Mouse (Mus musculus): ENCODE measurements around the gene Sh3pxd2a. TPM values are rescaled to one million over a fixed set of nuclear protein-coding genes. Genes with fewer than 3 reads are reported as not detected.

Sh3pxd2a gene
- total RNA-seq, 2 experiments from 2014 or later = 35.5 to 36.6 TPM

DNA sequence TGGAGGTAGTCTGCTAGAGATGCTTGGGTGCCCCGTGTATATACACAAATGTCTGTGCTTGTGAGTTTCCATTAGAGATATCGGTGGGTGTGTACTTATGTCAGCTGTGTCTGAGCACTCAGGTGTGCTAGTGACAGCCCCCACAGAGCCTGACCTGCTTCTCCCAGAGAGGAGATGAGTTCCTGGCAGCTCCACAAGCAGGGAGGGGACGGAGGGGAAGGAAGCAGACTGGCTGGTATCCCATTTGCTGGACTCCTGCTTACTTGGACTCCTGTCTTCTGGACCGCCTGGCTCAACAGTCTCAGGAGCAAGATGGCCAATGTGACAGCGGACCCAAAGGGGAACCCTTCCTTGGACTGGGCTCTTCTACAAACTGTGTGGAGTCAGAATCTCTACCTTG is 234.7 kb downstream of the Sh3pxd2a start:
- peak; percentile 44 to 47 for DNase-seq
- intact Hi-C loops (cut with DNase I) = no loop called here

DNA sequence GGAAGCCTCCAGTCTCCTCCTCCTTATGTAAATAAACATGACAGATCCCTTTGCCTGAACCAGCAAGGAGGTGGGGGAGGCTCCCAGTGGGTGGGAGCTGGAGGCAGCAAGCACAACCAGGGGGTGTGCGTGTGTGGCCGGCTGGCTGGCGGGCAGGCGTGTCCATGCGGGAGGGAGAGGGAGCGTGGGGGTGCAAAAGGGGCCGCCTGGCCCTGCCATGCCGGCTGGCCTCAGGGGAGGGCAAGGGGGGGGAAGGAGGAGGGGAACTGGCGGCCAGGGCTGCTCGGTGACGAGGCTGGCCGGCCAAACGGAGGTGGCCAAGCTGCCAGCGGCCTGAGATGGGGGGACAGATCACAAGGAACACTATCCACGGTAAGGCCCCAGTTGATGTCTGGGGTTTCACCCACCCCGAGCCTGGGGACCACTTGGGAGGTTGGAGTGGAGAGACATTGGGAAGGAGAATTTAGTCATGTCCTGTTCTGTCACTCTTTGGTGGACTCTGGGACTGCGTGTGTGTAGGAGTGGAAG is 235.4 kb downstream of the Sh3pxd2a start:
- DNase-seq = peak; percentile 60 to 71
- intact Hi-C loops (cut with DNase I) = no loop called here

- no peak for DNase-seq
- intact Hi-C loops (cut with DNase I) = no loop called here
Observed at GRCm38 (mm10) chr19:47225791-47226190, 238.4 kb downstream of the Sh3pxd2a start.

- intact Hi-C loops (cut with DNase I) = no loop called here
- DNase-seq = no peak
Observed at GRCm38 (mm10) chr19:47224743-47225142, 239.5 kb downstream of the Sh3pxd2a start.

DNA sequence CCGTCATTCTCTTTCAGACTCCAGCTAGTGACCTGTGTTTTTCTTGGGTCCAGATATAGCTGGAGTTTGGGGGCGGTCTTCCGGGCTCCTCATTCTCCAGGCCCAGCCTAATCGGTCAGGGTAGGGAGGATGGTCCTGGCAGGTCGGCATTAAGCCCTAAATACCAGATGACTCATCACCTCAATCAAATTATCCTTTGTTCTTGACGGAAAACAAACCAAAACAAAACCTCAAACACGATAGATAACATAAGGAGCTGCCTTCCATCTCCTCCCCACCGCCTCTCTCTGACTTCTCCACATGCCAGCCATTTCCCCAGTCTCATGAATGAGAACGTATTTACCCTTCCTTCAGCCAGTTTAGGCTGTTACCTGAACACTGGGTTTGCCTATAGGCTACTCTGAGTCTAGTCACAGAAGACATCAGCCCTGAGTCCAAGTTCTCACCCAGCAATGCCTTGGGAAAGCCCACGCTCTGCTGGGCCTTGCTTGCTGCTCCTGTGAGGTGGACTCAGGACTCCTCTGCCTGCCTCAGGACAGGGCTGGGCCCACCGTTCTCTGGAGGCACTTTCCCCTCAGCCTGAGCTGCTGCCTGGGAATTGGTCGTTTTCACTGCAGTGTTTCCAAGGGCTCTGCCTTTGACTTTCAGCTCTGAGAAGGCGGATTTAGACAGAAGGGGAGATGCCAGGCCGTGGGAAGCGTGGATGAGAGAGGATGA is 241.2 kb downstream of the Sh3pxd2a start:
- DNase-seq = no peak
- intact Hi-C loops (cut with DNase I) = no loop called here

DNA sequence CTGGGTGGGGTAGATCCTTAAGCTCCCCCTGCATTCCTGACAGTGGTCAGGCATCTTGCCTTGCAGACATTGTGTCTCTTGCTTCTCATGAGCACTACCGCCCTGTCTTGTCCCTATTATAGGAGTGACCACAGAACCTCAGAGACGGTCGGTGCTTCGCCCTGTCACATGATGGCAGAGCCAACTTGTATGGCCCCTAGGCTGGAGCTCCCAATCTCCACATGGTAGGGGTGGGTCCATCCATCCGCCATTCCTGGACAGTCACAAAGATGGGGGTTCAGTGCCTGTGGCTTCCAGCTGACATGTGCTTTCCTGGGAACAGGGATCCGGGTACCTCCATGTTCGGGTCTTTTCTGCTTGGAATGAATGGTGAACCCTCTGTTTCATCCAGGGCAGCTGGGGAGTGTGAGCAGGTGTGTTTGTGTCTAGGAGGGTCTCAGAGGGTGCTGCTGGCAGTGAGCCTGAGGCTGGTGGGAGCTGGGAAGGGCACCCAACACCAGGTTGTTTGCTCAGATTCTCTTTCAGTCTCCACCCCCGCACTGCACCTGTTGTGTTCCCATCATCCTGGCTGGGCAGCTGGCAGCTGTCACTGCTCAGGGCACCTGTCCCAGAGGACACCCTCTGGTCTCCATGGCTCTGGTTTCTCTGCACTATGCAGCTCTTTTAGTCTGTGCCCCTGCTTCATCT is 241.9 kb downstream of the Sh3pxd2a start:
- intact Hi-C loops (cut with DNase I) = no loop called here

DNA sequence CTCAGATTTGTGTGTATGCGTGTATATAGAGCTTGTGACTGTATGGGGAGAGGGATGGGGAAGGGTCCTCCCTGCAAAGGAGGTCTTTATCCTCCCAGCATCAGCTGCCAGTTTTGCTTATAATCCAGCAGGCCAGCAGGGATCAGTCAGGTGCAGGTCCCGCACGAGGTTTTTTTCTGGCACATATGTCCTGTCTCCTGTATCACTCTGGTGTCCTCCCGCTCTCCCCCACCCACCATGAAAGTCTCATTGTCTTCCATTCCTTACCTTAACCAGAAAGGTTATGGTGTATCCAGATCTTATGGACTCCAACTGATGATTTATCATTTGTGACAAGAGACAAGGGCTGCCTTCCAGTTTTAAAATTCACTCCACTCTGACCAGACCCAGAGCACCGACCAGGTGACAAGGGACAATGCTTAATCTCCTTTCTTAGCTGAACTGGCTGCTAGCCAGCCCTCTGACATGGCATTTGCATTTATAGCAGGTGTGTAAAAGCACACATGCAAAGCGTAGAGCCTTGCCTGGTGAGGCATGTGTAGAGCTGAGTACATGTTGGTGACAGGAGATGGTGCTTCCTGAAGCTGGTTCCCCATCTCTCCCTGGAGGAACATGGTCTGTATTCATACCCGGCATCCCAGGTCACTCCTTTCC is 242.6 kb downstream of the Sh3pxd2a start:
- intact Hi-C loops (cut with DNase I) = no loop called here
- DNase-seq = no peak

More for the DNA sequence above, 241.9 kb downstream of the Sh3pxd2a start:
- peak; percentile 68 to 78 for DNase-seq

DNA sequence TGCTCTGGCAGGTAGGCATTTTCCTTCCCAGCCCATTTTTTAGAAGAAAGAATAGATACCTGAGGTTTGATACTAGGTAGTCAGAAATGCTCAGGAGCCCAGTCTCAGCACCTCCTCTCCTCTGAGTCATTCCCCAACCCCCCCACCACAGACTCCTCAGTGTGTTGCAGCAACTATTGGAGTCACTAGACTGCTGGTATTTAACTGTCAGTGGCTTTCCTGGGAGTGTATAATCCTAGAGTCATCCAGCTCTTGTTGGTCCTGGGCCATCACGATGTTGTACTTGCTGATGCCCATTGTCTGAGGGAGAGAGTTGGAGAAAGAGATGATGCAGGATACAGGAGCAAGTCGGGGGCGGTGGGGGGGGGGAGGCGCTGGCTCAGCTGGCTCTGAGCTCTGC is 243.2 kb downstream of the Sh3pxd2a start:
- intact Hi-C loops (cut with DNase I) = no loop called here
- DNase-seq = no peak

- intact Hi-C loops (cut with DNase I) = no loop called here
- DNase-seq = no peak
Observed at GRCm38 (mm10) chr19:47220232-47220631, 244.0 kb downstream of the Sh3pxd2a start.

DNA sequence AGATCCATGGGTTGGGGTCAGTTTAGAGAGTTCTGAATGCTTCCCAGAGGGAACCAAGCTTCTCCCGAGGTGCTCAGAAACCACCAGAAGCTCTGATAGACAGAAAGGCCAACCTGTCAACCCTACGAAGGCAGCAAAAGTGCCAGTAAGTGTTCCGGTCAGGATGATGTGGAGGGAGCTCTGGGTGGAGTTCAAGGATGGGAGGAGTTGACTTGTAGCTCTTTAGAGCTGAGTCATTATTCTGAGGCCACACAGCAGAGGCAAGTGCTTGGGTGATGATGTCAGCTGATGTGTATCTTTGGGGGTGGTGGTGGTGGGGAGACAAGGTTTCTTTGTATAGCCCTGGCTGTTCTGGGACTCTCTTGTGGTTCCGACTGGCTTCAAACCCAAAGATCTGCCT is 244.6 kb downstream of the Sh3pxd2a start:
- intact Hi-C loops (cut with DNase I) = loop anchor here (5.0 kb wide), 1 partner anchor 38 kb away; no protein-coding TSS in a partner anchor
- no peak for DNase-seq

DNA sequence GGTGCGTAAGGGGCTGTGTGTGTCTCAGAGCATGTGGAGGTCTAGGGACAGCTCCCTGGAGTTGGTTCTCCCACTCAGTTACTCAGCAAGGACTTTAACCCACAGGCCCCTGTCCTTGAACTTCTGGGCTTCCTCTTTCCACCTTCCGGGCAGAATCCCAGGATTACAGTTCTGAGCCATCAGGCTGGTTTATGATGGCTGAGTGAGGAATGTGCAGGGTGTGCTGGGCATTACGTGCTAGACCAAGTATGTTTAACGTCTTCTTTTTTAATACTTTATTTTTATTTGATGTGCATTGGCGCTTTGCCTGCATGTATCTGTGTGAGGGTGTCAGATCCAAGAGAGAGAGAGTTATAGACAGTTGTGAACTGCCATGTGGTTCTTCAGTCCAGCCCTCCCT is 247.4 kb downstream of the Sh3pxd2a start:
- no peak for DNase-seq
- intact Hi-C loops (cut with DNase I) = loop anchor here (5.0 kb wide), 1 partner anchor 41 kb away; no protein-coding TSS in a partner anchor

GRCm38 (mm10) chr19:47213470-47213869 is 250.7 kb downstream of the Sh3pxd2a start:
- DNase-seq = no peak
- intact Hi-C loops (cut with DNase I) = no loop called here

- intact Hi-C loops (cut with DNase I) = no loop called here
- no peak for DNase-seq
Observed at GRCm38 (mm10) chr19:47212401-47212800, 251.8 kb downstream of the Sh3pxd2a start.

- intact Hi-C loops (cut with DNase I) = no loop called here
- no peak for DNase-seq
Observed at GRCm38 (mm10) chr19:47211609-47212312, 252.4 kb downstream of the Sh3pxd2a start.

DNA sequence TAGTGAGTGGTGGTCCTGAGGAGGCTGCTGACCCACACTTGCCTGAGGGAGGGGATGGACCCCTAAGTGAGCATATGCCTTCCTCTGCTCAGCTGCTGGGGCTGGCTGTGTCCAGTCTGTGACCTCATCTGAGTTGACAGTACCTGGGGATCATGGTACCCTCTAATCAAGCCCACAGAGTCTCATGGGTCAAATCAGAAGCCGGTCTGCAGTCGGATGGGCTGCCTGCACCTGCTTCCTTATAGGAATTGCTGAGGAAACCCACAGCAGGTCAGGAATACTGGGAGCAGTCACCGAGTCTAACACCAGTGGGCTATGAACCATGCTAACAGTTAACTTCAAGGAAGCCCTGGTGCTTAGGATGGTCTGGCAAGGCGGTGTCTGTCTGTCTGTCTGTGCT is 253.8 kb downstream of the Sh3pxd2a start:
- intact Hi-C loops (cut with DNase I) = no loop called here

More for the DNA sequence above, 253.8 kb downstream of the Sh3pxd2a start:
- no peak for DNase-seq

Small RNA genes within 50 kb of the gene (microRNA-seq; reads per million reads assigned to microRNA genes)
- 0 reads per million in 2 experiments for gene Mir6995

Other genes with a start within 250 kb of the Sh3pxd2a start
- 1 to 10 TPM; 5.1 TPM for gene Stn1, start 73.1 kb upstream of the Sh3pxd2a start, total RNA-seq (2021)
- gene Slk, start 115.3 kb upstream of the Sh3pxd2a start, total RNA-seq (2021) = 10 to 100 TPM; 24.1 to 28.5 TPM
- under 1 TPM; 0.05 to 0.10 TPM for gene Col17a1, start 227.7 kb upstream of the Sh3pxd2a start, total RNA-seq (2021)